Mouse (Mus musculus): ENCODE measurements around the gene Zfp335. TPM values are rescaled to one million over a fixed set of nuclear protein-coding genes. Genes with fewer than 3 reads are reported as not detected.

The Zfp335 gene
- polyA plus RNA-seq, 2 experiments = 4.0 to 8.8 TPM

- Histone ChIP-seq H3K27ac (no peak overlapping the region), H3K36me3 (replicated peaks; ENCODE audit: control insufficient read depth, insufficient read depth, low read depth) (no peaks in the 10 kb centered on the region), H3K27me3 (ENCODE audit: control insufficient read depth, insufficient read depth, low read length) (peaks cover 22% of the 10 kb centered on the region), H3K9me3 (ENCODE audit: control insufficient read depth, low read length) (no peaks in the 10 kb centered on the region), H3K4me3 (ENCODE audit: insufficient read depth in 1 of 2, low read depth in 2 of 2, low read length in 2 of 2) (no peak overlapping the region), H3K9ac (replicated peaks) (no peak overlapping the region), H3K4me2 (ENCODE audit: low read depth) (no peak overlapping the region), H3K4me1 (replicated peaks; ENCODE audit: control insufficient read depth in 2 of 2, insufficient read depth in 2 of 2, low read length in 1 of 2) (peaks cover 0 to 14% of the 10 kb centered on the region in 2 experiments; a peak in 2 of 4 replicates)
- ATAC-seq (ENCODE audit: insufficient read depth) (no peak), DNase-seq (ENCODE audit: low read depth in 3 of 3, low spot score in 3 of 3) (no peak)
- WGBS (ENCODE audit: insufficient replicate concordance) = 37% methylated on average over 9 of the region's 9 CpGs
- TF ChIP-seq EP300 (IDR thresholded peaks at IDR 0.05; ENCODE audit: low read depth) = no peak
- TF ChIP-seq CTCF (IDR thresholded peaks at IDR 0.05; ENCODE audit: low read depth) = no peak
Observed at GRCm38 (mm10) chr2:164862179-164862861, 49.2 kb downstream of the Zfp335 start.

- WGBS (ENCODE audit: insufficient replicate concordance) = 54% methylated on average over 4 of the region's 4 CpGs
- peaks cover 0 to 7% of the 10 kb centered on the region in 2 experiments; a peak in 2 of 4 replicates for H3K4me1 ChIP-seq (replicated peaks; ENCODE audit: control insufficient read depth in 2 of 2, insufficient read depth in 2 of 2, low read length in 1 of 2)
- no peak overlapping the region for H3K9ac ChIP-seq (replicated peaks)
- no peak overlapping the region for H3K4me3 ChIP-seq (ENCODE audit: insufficient read depth in 1 of 2, low read depth in 2 of 2, low read length in 2 of 2)
- no peak for DNase-seq (ENCODE audit: low read depth in 3 of 3, low spot score in 3 of 3)
- no peak overlapping the region for H3K4me2 ChIP-seq (ENCODE audit: low read depth)
- H3K36me3 ChIP-seq (replicated peaks; ENCODE audit: control insufficient read depth, insufficient read depth, low read depth) = no peaks in the 10 kb centered on the region
- no peak for ATAC-seq (ENCODE audit: insufficient read depth)
- H3K9me3 ChIP-seq (ENCODE audit: control insufficient read depth, low read length) = no peaks in the 10 kb centered on the region
- H3K27me3 ChIP-seq (ENCODE audit: control insufficient read depth, insufficient read depth, low read length) = peaks cover 34% of the 10 kb centered on the region
- H3K27ac ChIP-seq = no peak overlapping the region
- TF ChIP-seq CTCF (IDR thresholded peaks at IDR 0.05; ENCODE audit: low read depth) (no peak), EP300 (IDR thresholded peaks at IDR 0.05; ENCODE audit: low read depth) (no peak)
Observed at GRCm38 (mm10) chr2:164861094-164861493, 50.5 kb downstream of the Zfp335 start.

- 40% methylated on average over 9 of the region's 9 CpGs for WGBS (ENCODE audit: insufficient replicate concordance)
- Histone ChIP-seq H3K9ac (replicated peaks) (no peak overlapping the region), H3K4me2 (ENCODE audit: low read depth) (peak overlapping the region; percentile 18), H3K9me3 (ENCODE audit: control insufficient read depth, low read length) (no peaks in the 10 kb centered on the region), H3K4me3 (ENCODE audit: insufficient read depth in 1 of 2, low read depth in 2 of 2, low read length in 2 of 2) (no peak overlapping the region), H3K27me3 (ENCODE audit: control insufficient read depth, insufficient read depth, low read length) (peaks cover 44% of the 10 kb centered on the region), H3K4me1 (replicated peaks; ENCODE audit: control insufficient read depth in 2 of 2, insufficient read depth in 2 of 2, low read length in 1 of 2) (peaks cover 0 to 6% of the 10 kb centered on the region in 2 experiments; a peak in 2 of 4 replicates), H3K36me3 (replicated peaks; ENCODE audit: control insufficient read depth, insufficient read depth, low read depth) (no peaks in the 10 kb centered on the region), H3K27ac (no peak overlapping the region)
- TF ChIP-seq EP300 (IDR thresholded peaks at IDR 0.05; ENCODE audit: low read depth) (no peak), CTCF (IDR thresholded peaks at IDR 0.05; ENCODE audit: low read depth) (no peak)
- ATAC-seq (ENCODE audit: insufficient read depth) (peak; percentile 60), DNase-seq (ENCODE audit: low read depth in 3 of 3, low spot score in 3 of 3) (peak in 1 of 3 experiments; percentile 26)
Observed at GRCm38 (mm10) chr2:164859640-164860432, 51.7 kb downstream of the Zfp335 start.

- Histone ChIP-seq H3K9ac (replicated peaks) (no peak overlapping the region), H3K4me3 (ENCODE audit: insufficient read depth in 1 of 2, low read depth in 2 of 2, low read length in 2 of 2) (no peak overlapping the region), H3K27ac (no peak overlapping the region), H3K36me3 (replicated peaks; ENCODE audit: control insufficient read depth, insufficient read depth, low read depth) (no peaks in the 10 kb centered on the region), H3K4me2 (ENCODE audit: low read depth) (peak overlapping the region; percentile 18), H3K27me3 (ENCODE audit: control insufficient read depth, insufficient read depth, low read length) (peaks cover 45% of the 10 kb centered on the region), H3K4me1 (replicated peaks; ENCODE audit: control insufficient read depth in 2 of 2, insufficient read depth in 2 of 2, low read length in 1 of 2) (peaks cover 0 to under 1% of the 10 kb centered on the region in 2 experiments; a peak in 2 of 4 replicates), H3K9me3 (ENCODE audit: control insufficient read depth, low read length) (no peaks in the 10 kb centered on the region)
- DNase-seq (ENCODE audit: low read depth in 3 of 3, low spot score in 3 of 3) (no peak), ATAC-seq (ENCODE audit: insufficient read depth) (no peak)
- WGBS (ENCODE audit: insufficient replicate concordance) = 30% methylated on average over 2 of the region's 2 CpGs
- TF ChIP-seq CTCF (IDR thresholded peaks at IDR 0.05; ENCODE audit: low read depth) (no peak), EP300 (IDR thresholded peaks at IDR 0.05; ENCODE audit: low read depth) (no peak)
Observed at GRCm38 (mm10) chr2:164859155-164859554, 52.4 kb downstream of the Zfp335 start.

Data from liver, embryonic 14.5 days (tissue).